Mouse (Mus musculus): ENCODE measurements around the gene Cda.

The Cda gene

GRCm38 (mm10) chr4:138366561-138366960, 1.2 kb downstream of the Cda start:
- no peak for DNase-seq

- DNase-seq, result no peak
Measured at GRCm38 (mm10) chr4:138363511-138363910, 4.3 kb downstream of the Cda start.

GRCm38 (mm10) chr4:138362883-138363282, 4.9 kb downstream of the Cda start:
- DNase-seq, result no peak

GRCm38 (mm10) chr4:138361370-138361821, 6.4 kb downstream of the Cda start:
- DNase-seq, result no peak

- DNase-seq, result no peak
Measured at GRCm38 (mm10) chr4:138358176-138358575, 9.6 kb downstream of the Cda start.

- no peak for DNase-seq
Measured at GRCm38 (mm10) chr4:138356551-138356950, 11.2 kb downstream of the Cda start.

- no peak for DNase-seq
Measured at GRCm38 (mm10) chr4:138356141-138356540, 11.7 kb downstream of the Cda start.

GRCm38 (mm10) chr4:138355496-138355895, 12.3 kb downstream of the Cda start:
- DNase-seq, result no peak

GRCm38 (mm10) chr4:138353438-138354171, 14.2 kb downstream of the Cda start:
- no peak for DNase-seq

- no peak for DNase-seq
Measured at GRCm38 (mm10) chr4:138352692-138353091, 15.1 kb downstream of the Cda start.

- DNase-seq, result no peak
Measured at GRCm38 (mm10) chr4:138351821-138352220, 16.0 kb downstream of the Cda start.

GRCm38 (mm10) chr4:138348716-138349115, 19.1 kb downstream of the Cda start:
- no peak for DNase-seq

- no peak for DNase-seq
Measured at GRCm38 (mm10) chr4:138347280-138347679, 20.5 kb downstream of the Cda start.

- no peak for DNase-seq
Measured at GRCm38 (mm10) chr4:138344891-138345545, 22.8 kb downstream of the Cda start.

GRCm38 (mm10) chr4:138343341-138343837, 24.4 kb downstream of the Cda start:
- no peak for DNase-seq

- DNase-seq, result no peak
Measured at GRCm38 (mm10) chr4:138342778-138343177, 25.0 kb downstream of the Cda start.

GRCm38 (mm10) chr4:138342048-138342447, 25.7 kb downstream of the Cda start:
- DNase-seq, result no peak

- DNase-seq, result no peak
Measured at GRCm38 (mm10) chr4:138341393-138341792, 26.4 kb downstream of the Cda start.

GRCm38 (mm10) chr4:138339963-138340362, 27.8 kb downstream of the Cda start:
- peak; percentile 64 for DNase-seq

- DNase-seq, result no peak
Measured at GRCm38 (mm10) chr4:138337341-138337740, 30.5 kb downstream of the Cda start.

GRCm38 (mm10) chr4:138336876-138337275, 30.9 kb downstream of the Cda start:
- DNase-seq, result no peak

- DNase-seq, result no peak
Measured at GRCm38 (mm10) chr4:138335648-138336047, 32.1 kb downstream of the Cda start.

- DNase-seq, result no peak
Measured at GRCm38 (mm10) chr4:138335036-138335435, 32.8 kb downstream of the Cda start.

- no peak for DNase-seq
Measured at GRCm38 (mm10) chr4:138333135-138333534, 34.7 kb downstream of the Cda start.
